Mouse (Mus musculus): ENCODE measurements at regions not wholly inside any gene's neighbourhood (a gene's known extent, or its start where the extent isn't known, plus 50 kb on each side); places are given as distances from the start of the nearest gene placed in this dataset.
"Not testable (repeated sequence)": the region's sequence is repeated elsewhere in the genome, so short reads cannot be mapped to it uniquely, and the experiment has no call there.

GRCm38 (mm10) chr7:113693526-113693925, 72.3 kb upstream of the Spon1 start:
- ATAC-seq (replicated peaks; ENCODE audit: low read depth, poor library complexity, severe bottlenecking): no peak

GRCm38 (mm10) chr7:113694466-113694865, 71.3 kb upstream of the Spon1 start:
- ATAC-seq (replicated peaks; ENCODE audit: low read depth, poor library complexity, severe bottlenecking): 0 out of 2 replicates have a peak, but pooled peaks have one; percentile 47

DNA sequence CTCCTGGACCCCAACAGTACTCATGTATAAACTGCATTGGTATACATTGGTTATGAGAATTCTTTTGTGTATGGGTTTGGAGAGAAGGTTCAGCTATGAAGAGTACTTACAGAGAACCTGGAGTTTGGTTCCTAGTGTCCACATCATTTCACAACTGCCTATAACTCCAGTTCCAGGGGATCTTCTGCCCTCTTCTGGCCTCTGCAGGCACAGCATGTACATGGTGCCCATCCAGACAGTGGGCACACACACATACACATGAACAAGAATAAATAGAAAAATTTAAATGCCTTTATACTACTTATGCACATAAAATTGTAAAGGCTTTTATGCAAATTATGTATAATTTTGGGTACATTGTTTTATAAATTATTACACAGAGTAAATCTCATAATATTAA, 59.9 kb upstream of the Spon1 start:
- ATAC-seq (replicated peaks; ENCODE audit: low read depth, poor library complexity, severe bottlenecking): no peak

GRCm38 (mm10) chr7:113707596-113707995, 58.2 kb upstream of the Spon1 start:
- ATAC-seq (replicated peaks; ENCODE audit: low read depth, poor library complexity, severe bottlenecking): no peak

DNA sequence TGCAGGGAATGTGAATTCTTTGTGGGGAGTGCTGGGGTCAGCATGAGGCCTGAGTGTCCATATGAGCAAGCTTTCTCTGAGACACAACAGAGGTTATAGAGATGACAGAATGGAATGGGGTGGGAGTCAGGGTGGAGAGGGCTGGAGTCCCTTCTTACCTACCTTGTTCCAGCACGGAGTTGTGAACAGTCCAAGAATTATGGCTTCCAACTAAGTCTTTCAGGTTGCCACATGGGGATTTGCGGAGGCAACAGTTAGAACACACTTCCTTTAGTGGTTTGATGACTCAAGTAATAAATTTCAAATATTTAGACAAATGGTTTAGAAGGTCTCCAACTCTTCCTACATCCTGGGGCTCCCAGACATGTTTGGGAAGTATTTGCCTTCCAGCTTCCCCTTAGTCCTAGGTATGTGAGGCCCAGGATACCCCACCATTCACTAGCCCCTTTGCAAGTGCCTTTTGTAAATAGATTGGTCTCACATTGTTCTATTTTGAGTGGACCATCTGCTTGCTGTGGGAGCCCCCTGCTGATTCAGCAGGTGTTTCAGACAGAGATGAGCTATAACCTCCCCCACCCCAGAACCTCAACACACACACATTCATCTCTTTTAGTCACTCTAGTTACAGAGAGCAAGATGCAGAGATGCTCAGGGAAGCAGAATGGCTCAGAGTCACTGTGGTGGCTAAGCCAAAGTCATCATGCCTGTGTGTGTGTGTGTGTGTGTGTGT, 55.1 kb upstream of the Spon1 start:
- ATAC-seq (replicated peaks; ENCODE audit: low read depth, poor library complexity, severe bottlenecking): peak; percentile 47

DNA sequence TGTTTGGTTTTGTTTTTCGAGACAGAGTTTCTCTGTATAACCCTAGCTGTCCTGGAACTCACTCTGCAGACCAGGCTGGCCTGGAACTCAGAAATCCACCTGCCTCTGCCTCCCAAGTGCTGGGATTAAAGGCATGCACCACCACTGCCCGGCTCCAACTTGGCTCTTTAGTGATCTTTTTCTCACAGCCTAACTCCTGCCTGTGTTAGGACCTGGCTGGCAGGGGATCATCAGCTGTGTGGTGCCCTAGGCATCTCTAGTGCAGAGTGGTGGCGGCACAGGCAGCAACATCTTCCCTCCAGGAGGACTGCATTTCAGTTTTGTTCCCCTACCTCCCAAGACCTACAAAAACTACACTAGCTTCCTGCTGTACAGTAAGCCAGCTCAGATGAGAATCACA, 54.4 kb upstream of the Spon1 start:
- not testable (repeated sequence) for ATAC-seq (replicated peaks; ENCODE audit: low read depth, poor library complexity, severe bottlenecking)
